Mouse (Mus musculus): Measurements from ENCODE around the gene Olfr1431. TPM values are rescaled to one million over a fixed set of nuclear protein-coding genes. Genes with fewer than 3 reads are reported as not detected.

Gene Olfr1431
- under 1 TPM; 0.12 TPM for polyA plus RNA-seq (2017; shearing (Covaris generic))

GRCm38 (mm10) chr19:12200334-12200733 is at the start of gene Olfr1431:
TSS of gene Olfr1431 (plus strand) at chr19:12200634.

DNA sequence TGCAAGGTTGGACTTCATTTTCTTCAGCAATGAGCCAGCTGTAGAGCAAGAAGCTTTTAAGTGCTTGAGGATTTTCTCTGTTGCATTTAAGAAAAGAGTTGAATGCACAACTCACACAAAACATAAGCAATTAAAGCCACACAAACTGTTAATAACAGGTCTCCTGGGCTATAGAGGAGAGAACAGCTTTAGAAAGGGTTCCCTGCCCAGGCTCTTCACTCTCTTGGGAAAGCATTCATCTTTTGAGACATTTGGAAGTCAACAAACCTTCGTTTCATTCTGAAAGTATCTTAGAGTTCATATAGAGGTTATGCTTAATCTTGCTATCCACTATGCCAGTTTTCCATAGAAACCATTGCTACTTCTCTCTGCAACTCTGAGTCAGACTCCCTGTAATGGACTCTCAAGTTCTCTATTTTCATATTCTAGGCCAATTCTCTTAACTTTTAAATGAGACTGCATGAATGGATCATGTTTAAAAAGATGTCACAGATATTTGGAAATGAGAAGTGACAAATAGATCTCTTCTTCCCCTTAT is 30.3 kb upstream of the Olfr1431 start, which contains the start of gene Olfr1555-ps1:
Gene Olfr1555-ps1, minus strand, starts transcription at position 51 of the 538 bp plus-strand sequence.

DNA sequence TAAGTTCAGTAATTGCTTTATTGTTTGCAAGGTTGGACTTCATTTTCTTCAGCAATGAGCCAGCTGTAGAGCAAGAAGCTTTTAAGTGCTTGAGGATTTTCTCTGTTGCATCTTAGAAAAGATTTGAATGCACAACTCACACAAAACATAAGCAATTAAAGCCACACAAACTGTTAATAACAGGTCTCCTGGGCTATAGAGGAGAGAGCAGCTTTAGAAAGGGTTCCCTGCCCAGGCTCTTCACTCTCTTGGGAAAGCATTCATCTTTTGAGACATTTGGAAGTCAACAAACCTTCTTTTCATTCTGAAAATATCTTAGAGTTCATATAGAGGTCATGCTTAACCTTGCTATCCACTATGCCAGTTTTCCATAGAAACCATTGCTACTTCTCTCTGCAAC is 32.1 kb downstream of the Olfr1431 start, which contains the start of gene Olfr1432:
Gene Olfr1432, minus strand, starts transcription at position 101 of the 400 bp plus-strand sequence.

DNA sequence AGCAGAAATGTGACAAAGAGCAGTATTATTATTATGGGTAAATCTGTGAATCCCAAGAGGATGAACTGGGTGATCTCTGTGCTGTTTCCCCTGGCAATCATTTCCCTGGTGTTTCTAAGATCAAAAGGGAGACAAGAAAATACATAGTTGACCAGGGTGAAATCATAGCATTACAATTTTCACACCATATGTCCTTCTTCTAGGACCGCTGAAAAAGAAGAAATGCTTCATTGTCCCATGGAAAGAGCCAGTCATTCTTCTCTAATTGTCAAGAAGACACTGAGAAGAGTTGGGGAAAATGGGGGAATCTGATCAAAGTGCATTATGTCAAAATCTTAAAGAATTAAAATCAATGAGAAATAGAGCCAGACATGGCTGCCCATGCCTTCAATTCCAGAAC is 41.1 kb downstream of the Olfr1431 start, which contains the start of gene Olfr262:
Gene Olfr262, minus strand, starts transcription at position 101 of the 400 bp plus-strand sequence.

GRCm38 (mm10) chr19:12260732-12261131 is 60.3 kb downstream of the Olfr1431 start, which contains the start of gene Olfr235:
TSS of gene Olfr235 (plus strand) at chr19:12261032.

Other genes with a start within 250 kb of the Olfr1431 start
- 10 to 100 TPM; 43.6 to 64.9 TPM for gene Osbp, start 234.7 kb upstream of the Olfr1431 start, polyA plus RNA-seq (2017; shearing (Covaris generic))
- under 1 TPM in 1 of 2 experiments, not detected in 1; 0.16 TPM for gene Olfr1423, start 159.3 kb upstream of the Olfr1431 start, polyA plus RNA-seq (2017; shearing (Covaris generic))
- under 1 TPM in 1 of 2 experiments, not detected in 1; 0.66 TPM for gene Olfr1424, start 138.0 kb upstream of the Olfr1431 start, polyA plus RNA-seq (2017; shearing (Covaris generic))
- under 1 TPM in 1 of 2 experiments, not detected in 1; 0.12 TPM for gene Olfr1425, start 122.9 kb upstream of the Olfr1431 start, polyA plus RNA-seq (2017; shearing (Covaris generic))
- gene Olfr1426, start 108.6 kb upstream of the Olfr1431 start, polyA plus RNA-seq (2017; shearing (Covaris generic)) = under 1 TPM in 1 of 2 experiments, not detected in 1; 0.07 TPM
- gene Olfr1427, start 97.3 kb upstream of the Olfr1431 start, polyA plus RNA-seq (2017; shearing (Covaris generic)) = not detected
- not detected for gene Olfr1428, start 84.7 kb upstream of the Olfr1431 start, polyA plus RNA-seq (2017; shearing (Covaris generic))
- not detected for gene Olfr76, start 77.4 kb upstream of the Olfr1431 start, polyA plus RNA-seq (2017; shearing (Covaris generic))
- gene Olfr1555-ps1, start 30.5 kb upstream of the Olfr1431 start, polyA plus RNA-seq (2017; shearing (Covaris generic)) = under 1 TPM; 0.13 to 0.48 TPM
- not detected for gene Olfr1432, start 32.0 kb downstream of the Olfr1431 start, polyA plus RNA-seq (2017; shearing (Covaris generic))
- gene Olfr262, start 41.0 kb downstream of the Olfr1431 start, polyA plus RNA-seq (2017; shearing (Covaris generic)) = under 1 TPM; 0.17 to 0.71 TPM
- under 1 TPM in 1 of 2 experiments, not detected in 1; 0.60 TPM for gene Olfr235, start 60.4 kb downstream of the Olfr1431 start, polyA plus RNA-seq (2017; shearing (Covaris generic))
- gene Olfr1434, start 79.2 kb downstream of the Olfr1431 start, polyA plus RNA-seq (2017; shearing (Covaris generic)) = not detected
- not detected for gene Olfr1436, start 98.5 kb downstream of the Olfr1431 start, polyA plus RNA-seq (2017; shearing (Covaris generic))
- under 1 TPM in 1 of 2 experiments, not detected in 1; 0.11 TPM for gene Olfr1437, start 124.5 kb downstream of the Olfr1431 start, polyA plus RNA-seq (2017; shearing (Covaris generic))
- under 1 TPM; 0.08 to 0.71 TPM for gene Olfr1438-ps1, start 135.3 kb downstream of the Olfr1431 start, polyA plus RNA-seq (2017; shearing (Covaris generic))
- under 1 TPM in 1 of 2 experiments, not detected in 1; 0.23 TPM for gene Olfr1440, start 186.6 kb downstream of the Olfr1431 start, polyA plus RNA-seq (2017; shearing (Covaris generic))
- not detected for gene Olfr1441, start 216.8 kb downstream of the Olfr1431 start, polyA plus RNA-seq (2017; shearing (Covaris generic))
- gene Pfpl, start 227.3 kb downstream of the Olfr1431 start, polyA plus RNA-seq (2017; shearing (Covaris generic)) = under 1 TPM; 0.11 to 0.21 TPM